Mouse (Mus musculus) olfactory bulb, adult 2 months (tissue): ENCODE results near the gene Selenow. TPM values are rescaled to one million over a fixed set of nuclear protein-coding genes. Genes with fewer than 3 reads are reported as not detected.

Source experiments
- H3K27ac ChIP-seq: fragments of 200-500 bp; 2 replicates; pipeline ENCODE4 v1.5.1; 2012; ENCODE audit warnings: low read depth, low read length; ENCODE audit not compliant: insufficient read depth
- H3K4me1 ChIP-seq: fragments of 200-500 bp; 2 replicates; pipeline ENCODE4 v1.6.1; 2012; ENCODE audit warnings: low read length; ENCODE audit not compliant: control insufficient read depth, insufficient read depth
- H3K4me3 ChIP-seq: fragments of 200-500 bp; 2 replicates; pipeline ENCODE4 v1.5.1; 2012; ENCODE audit warnings: mild to moderate bottlenecking, low read depth, low read length, moderate library complexity; ENCODE audit not compliant: insufficient read depth
- CTCF ChIP-seq: fragments of 200-500 bp; IDR thresholded peaks from 2 replicates; pipeline ENCODE4 v1.5.1; 2012; ENCODE audit warnings: low read depth, mild to moderate bottlenecking, low read length, moderate library complexity; ENCODE audit not compliant: insufficient read depth
- POLR2A ChIP-seq: fragments of 200-500 bp; IDR thresholded peaks from 2 replicates; pipeline ENCODE4 v1.6.1; 2012; ENCODE audit warnings: mild to moderate bottlenecking, low read depth, low read length, moderate library complexity; ENCODE audit not compliant: insufficient read depth
- WGBS: fragments of 180-500 bp; shearing (Covaris S2); methylation state at CpG from one replicate; pipeline ENCODE4 v1.1.7; 2018; 5-methylcytosine and 5-hydroxymethylcytosine counted together
- polyA plus RNA-seq: library from polyadenylated mRNA; stranded (reverse); fragments of >200 nt; gene quantifications from 2 replicates; pipeline ENCODE4 v1.2.4, GENCODE M21; 2012; ENCODE audit warnings: low replicate concordance; ENCODE audit not compliant: missing spikeins, insufficient read depth, insufficient read length

The Selenow gene
- polyA plus RNA-seq, 1 experiment, result 430 TPM

GRCm38 (mm10) chr7:15960691-15961090 is 38.5 kb upstream of the Selenow start:
- TF ChIP-seq CTCF, result no peak
- TF ChIP-seq POLR2A, result no peak
- WGBS, result 33% methylated on average over 4 of the region's 4 CpGs
- Histone ChIP-seq H3K4me1 (peaks cover 23% of the 10 kb centered on the region), H3K4me3 (no peak overlapping the region), H3K27ac (no peak overlapping the region)

GRCm38 (mm10) chr7:15956143-15956542 is 33.9 kb upstream of the Selenow start:
- Histone ChIP-seq H3K27ac (no peak overlapping the region), H3K4me1 (peaks cover 11% of the 10 kb centered on the region), H3K4me3 (no peak overlapping the region)
- TF ChIP-seq CTCF, result no peak
- no peak for TF ChIP-seq POLR2A
- 85% methylated on average over 5 of the region's 5 CpGs for WGBS

GRCm38 (mm10) chr7:15955509-15955908 is 33.3 kb upstream of the Selenow start:
- H3K4me3 ChIP-seq, result no peak overlapping the region
- peaks cover 5% of the 10 kb centered on the region for H3K4me1 ChIP-seq
- H3K27ac ChIP-seq, result no peak overlapping the region
- 42% methylated on average over 7 of the region's 7 CpGs for WGBS
- TF ChIP-seq CTCF (no peak), POLR2A (no peak)

- no peak overlapping the region for H3K27ac ChIP-seq
- TF ChIP-seq CTCF, result no peak
These were observed 32.8 kb upstream of the Selenow start for GRCm38 (mm10) chr7:15954978-15955443.

GRCm38 (mm10) chr7:15954436-15954835 is 32.2 kb upstream of the Selenow start:
- no peak overlapping the region for H3K27ac ChIP-seq
- 0 out of 2 replicates have a peak, but pooled peaks cover 5% of the 10 kb centered on the region for H3K4me1 ChIP-seq
- TF ChIP-seq CTCF (no peak), POLR2A (no peak)
- no peak overlapping the region for H3K4me3 ChIP-seq
- 81% methylated on average over 7 of the region's 7 CpGs for WGBS

More at GRCm38 (mm10) chr7:15954978-15955443, 32.8 kb upstream of the Selenow start:
- WGBS, result 14% methylated on average over 21 of the region's 21 CpGs
- H3K4me3 ChIP-seq, result no peak overlapping the region
- 0 out of 2 replicates have a peak, but pooled peaks cover 5% of the 10 kb centered on the region for H3K4me1 ChIP-seq

- WGBS, result 94% methylated on average over 13 of the region's 13 CpGs
These were observed 31.3 kb upstream of the Selenow start for GRCm38 (mm10) chr7:15953307-15954074.

GRCm38 (mm10) chr7:15952416-15952815 is 30.2 kb upstream of the Selenow start:
- H3K4me3 ChIP-seq, result no peak overlapping the region
- no peak for TF ChIP-seq POLR2A
- TF ChIP-seq CTCF, result no peak
- H3K4me1 ChIP-seq, result peaks cover 18% of the 10 kb centered on the region
- 83% methylated on average over 3 of the region's 3 CpGs for WGBS
- H3K27ac ChIP-seq, result no peak overlapping the region

More at GRCm38 (mm10) chr7:15953307-15954074, 31.3 kb upstream of the Selenow start:
- TF ChIP-seq POLR2A, result no peak
- no peak for TF ChIP-seq CTCF
- H3K4me1 ChIP-seq, result peaks cover 10% of the 10 kb centered on the region
- no peak overlapping the region for H3K4me3 ChIP-seq
- H3K27ac ChIP-seq, result no peak overlapping the region

- H3K4me3 ChIP-seq, result no peak overlapping the region
- H3K4me1 ChIP-seq, result peaks cover 16% of the 10 kb centered on the region
- WGBS, result 89% methylated on average over 15 of the region's 15 CpGs
- no peak overlapping the region for H3K27ac ChIP-seq
- TF ChIP-seq POLR2A, result no peak
- no peak for TF ChIP-seq CTCF
These were observed 27.8 kb upstream of the Selenow start for GRCm38 (mm10) chr7:15950008-15950407.

- Histone ChIP-seq H3K27ac (no peak overlapping the region), H3K4me3 (no peak overlapping the region), H3K4me1 (peaks cover 15% of the 10 kb centered on the region)
- TF ChIP-seq CTCF, result no peak
- no peak for TF ChIP-seq POLR2A
- 87% methylated on average over 7 of the region's 7 CpGs for WGBS
These were observed 27.1 kb upstream of the Selenow start for GRCm38 (mm10) chr7:15949216-15949790.
